Mouse (Mus musculus) G1E-ER4 (cell line): Measurements from ENCODE around the gene Phka2. TPM values are rescaled to one million over a fixed set of nuclear protein-coding genes. Genes with fewer than 3 reads are reported as not detected.

ENCODE experiments used
- GATA1 ChIP-seq: IDR thresholded peaks from one replicate; pipeline ENCODE4 v1.8.0; 2012; ENCODE audit warnings: low read length, inconsistent platforms
- polyA plus RNA-seq: library from polyadenylated mRNA; stranded (reverse); fragments of >175 nt; gene quantifications from 2 replicates; pipeline ENCODE4 v1.2.3, GENCODE M21; 2012

Phka2 gene
- 5.1 and 6.7 TPM in 2 replicates for polyA plus RNA-seq

GRCm38 (mm10) chrX:160502048-160503041 is at the start of gene Phka2:
TSS of gene Phka2 (plus strand) at chrX:160502166.
- no peak for TF ChIP-seq GATA1

- no peak for TF ChIP-seq GATA1
Measured at GRCm38 (mm10) chrX:160455686-160456085, 46.3 kb upstream of the Phka2 start.

- no peak for TF ChIP-seq GATA1
Measured at GRCm38 (mm10) chrX:160471257-160471786, 30.6 kb upstream of the Phka2 start.

DNA sequence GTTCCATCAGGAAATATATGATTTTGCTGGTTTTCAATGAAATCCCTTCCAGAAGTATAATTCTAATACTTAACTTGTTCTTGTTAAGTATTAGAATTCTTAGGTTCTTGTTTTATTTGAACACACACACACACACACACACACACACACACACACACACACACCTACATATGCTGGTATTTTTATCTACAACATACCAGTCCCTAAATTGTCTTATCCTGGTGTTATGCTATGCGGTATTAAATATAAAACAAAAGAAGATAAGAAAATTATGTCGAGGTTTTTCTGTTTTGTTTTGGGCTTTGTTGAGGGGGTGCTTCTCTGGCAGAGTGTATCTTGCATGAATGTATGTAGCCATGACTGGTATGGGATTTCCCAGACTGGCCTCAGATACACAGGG is 12.2 kb upstream of the Phka2 start:
- TF ChIP-seq GATA1: no peak

- TF ChIP-seq GATA1: no peak
Measured at GRCm38 (mm10) chrX:160494333-160494732, 7.6 kb upstream of the Phka2 start.

GRCm38 (mm10) chrX:160494921-160495320 is 7.0 kb upstream of the Phka2 start:
- no peak for TF ChIP-seq GATA1

GRCm38 (mm10) chrX:160496473-160496872 is 5.5 kb upstream of the Phka2 start:
- no peak for TF ChIP-seq GATA1

GRCm38 (mm10) chrX:160501095-160501494 is 871 bp upstream of the Phka2 start:
- TF ChIP-seq GATA1: no peak

- no peak for TF ChIP-seq GATA1
Measured at GRCm38 (mm10) chrX:160501687-160502047, 299 bp upstream of the Phka2 start.

DNA sequence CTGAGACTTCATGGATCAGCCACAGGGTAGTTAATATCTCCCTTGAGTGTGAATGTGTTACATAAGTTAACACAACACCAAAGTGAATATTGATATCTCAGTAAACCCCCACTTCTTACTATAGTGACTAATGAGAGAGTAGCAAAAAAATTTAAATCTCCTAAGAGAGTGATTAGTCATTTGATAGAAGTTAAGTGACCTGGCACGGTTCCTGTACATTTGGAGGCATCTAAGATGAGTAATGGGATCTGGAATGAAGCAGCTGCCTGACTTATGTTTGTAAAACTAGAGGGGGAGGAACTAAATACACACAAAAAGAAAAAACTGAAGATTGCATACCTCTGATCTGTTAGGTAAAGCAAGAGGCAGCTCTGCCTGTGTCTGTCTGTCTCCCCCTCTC is 7.1 kb downstream of the Phka2 start:
- no peak for TF ChIP-seq GATA1

- no peak for TF ChIP-seq GATA1
Measured at GRCm38 (mm10) chrX:160510197-160510596, 8.2 kb downstream of the Phka2 start.

GRCm38 (mm10) chrX:160516027-160516426 is 14.1 kb downstream of the Phka2 start:
- no peak for TF ChIP-seq GATA1

GRCm38 (mm10) chrX:160542772-160543171 is 40.8 kb downstream of the Phka2 start:
- TF ChIP-seq GATA1: no peak

GRCm38 (mm10) chrX:160548875-160549274 is 46.9 kb downstream of the Phka2 start:
- no peak for TF ChIP-seq GATA1

DNA sequence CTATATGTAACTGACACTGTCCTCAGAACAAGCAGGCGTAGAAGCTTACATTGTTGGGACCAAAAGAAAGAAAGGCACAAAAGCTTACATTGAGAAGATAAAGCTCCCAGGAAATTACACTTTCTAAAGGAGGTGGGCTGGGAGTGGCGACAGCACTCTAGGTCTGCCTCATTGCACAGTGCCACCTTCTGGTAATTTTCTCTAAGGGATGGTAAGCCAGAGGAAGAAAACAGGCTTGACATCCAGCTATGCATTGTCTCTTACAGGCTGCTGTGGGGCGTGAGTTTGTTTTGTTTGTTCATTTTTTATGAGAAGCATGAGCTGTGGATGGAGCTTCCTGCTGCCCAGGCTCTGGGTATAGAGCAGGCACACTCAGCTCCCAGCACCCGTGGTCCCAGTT is 50.1 kb downstream of the Phka2 start:
- no peak for TF ChIP-seq GATA1

- no peak for TF ChIP-seq GATA1
Measured at GRCm38 (mm10) chrX:160583589-160583988, 81.6 kb downstream of the Phka2 start.
